Mouse (Mus musculus) heart, embryonic 12.5 days (tissue): ENCODE data around the gene Abca1. TPM values are rescaled to one million over a fixed set of nuclear protein-coding genes. Genes with fewer than 3 reads are reported as not detected.

Source experiments
- ATAC-seq: fragments of 200-750 bp; cut with Nextera tagmentation; 2 replicates; pipeline ENCODE4 v1.8.0; 2017; ENCODE audit warnings: moderate TSS enrichment, moderate library complexity; ENCODE audit not compliant: insufficient number of reproducible peaks, low FRiP score
- H3K27ac ChIP-seq: fragments of 300-500 bp; sonication (generic); 2 replicates; pipeline ENCODE4 v1.5.1; 2016; ENCODE audit warnings: mild to moderate bottlenecking, moderate library complexity; ENCODE audit not compliant: poor library complexity, severe bottlenecking
- H3K27me3 ChIP-seq: fragments of 300-500 bp; sonication (generic); replicated peaks from 2 replicates; pipeline ENCODE4 v1.6.1; 2016; ENCODE audit warnings: mild to moderate bottlenecking, moderate library complexity
- H3K36me3 ChIP-seq: fragments of 300-500 bp; sonication (generic); 2 replicates; pipeline ENCODE4 v1.6.1; 2016; ENCODE audit warnings: mild to moderate bottlenecking, moderate library complexity
- H3K4me1 ChIP-seq: fragments of 300-500 bp; sonication (generic); replicated peaks from 2 replicates; pipeline ENCODE4 v1.6.1; 2016; ENCODE audit warnings: mild to moderate bottlenecking
- H3K4me2 ChIP-seq: fragments of 300-500 bp; sonication (generic); 2 replicates; pipeline ENCODE4 v1.6.1; 2016; ENCODE audit warnings: mild to moderate bottlenecking, moderate library complexity
- H3K4me3 ChIP-seq: fragments of 300-500 bp; sonication (generic); 2 replicates; pipeline ENCODE4 v1.5.1; 2016; ENCODE audit warnings: mild to moderate bottlenecking
- H3K9ac ChIP-seq: fragments of 300-500 bp; sonication (generic); 2 replicates; pipeline ENCODE4 v1.6.1; 2016; ENCODE audit warnings: mild to moderate bottlenecking, moderate library complexity
- H3K9me3 ChIP-seq: fragments of 300-500 bp; sonication (generic); replicated peaks from 2 replicates; pipeline ENCODE4 v1.6.1; 2016; ENCODE audit warnings: mild to moderate bottlenecking, moderate library complexity
- WGBS: fragments of 180-500 bp; shearing (Covaris S2); methylation state at CpG from one replicate; pipeline ENCODE4 v1.1.7; 2016; 5-methylcytosine and 5-hydroxymethylcytosine counted together
- polyA plus RNA-seq: library from polyadenylated mRNA; unstranded; fragments of >200 nt; fragmentation: Nextera tagmentation; extraction: Ambion mirVana; gene quantifications from 2 replicates; pipeline ENCODE4 v1.2.1, GENCODE M21; 2016

Gene Abca1
- polyA plus RNA-seq, 1 experiment from 2014 or later, result 3.8 TPM

GRCm38 (mm10) chr4:53149644-53150043, 10.1 kb downstream of the Abca1 start:
- H3K4me1 ChIP-seq, result peaks cover 23% of the 10 kb centered on the region
- H3K4me3 ChIP-seq, result no peak overlapping the region
- H3K27me3 ChIP-seq, result no peaks in the 10 kb centered on the region
- H3K36me3 ChIP-seq, result no peaks in the 10 kb centered on the region
- H3K9me3 ChIP-seq, result no peaks in the 10 kb centered on the region
- ATAC-seq, result no peak
- H3K9ac ChIP-seq, result no peak overlapping the region
- no peak overlapping the region for H3K27ac ChIP-seq
- 84% methylated on average over 4 of the region's 5 CpGs for WGBS
- H3K4me2 ChIP-seq, result no peak overlapping the region

GRCm38 (mm10) chr4:53148817-53149216, 10.9 kb downstream of the Abca1 start:
- ATAC-seq, result no peak
- Histone ChIP-seq H3K4me1 (peaks cover 28% of the 10 kb centered on the region), H3K9ac (no peak overlapping the region), H3K4me2 (no peak overlapping the region), H3K36me3 (no peaks in the 10 kb centered on the region), H3K27me3 (no peaks in the 10 kb centered on the region), H3K27ac (no peak overlapping the region), H3K4me3 (no peak overlapping the region), H3K9me3 (no peaks in the 10 kb centered on the region)
- WGBS, result 77% methylated on average over 2 of the region's 2 CpGs

GRCm38 (mm10) chr4:53147454-53147853, 12.2 kb downstream of the Abca1 start:
- no peak for ATAC-seq
- WGBS, result 10% methylated on average over 2 of the region's 2 CpGs
- Histone ChIP-seq H3K4me2 (no peak overlapping the region), H3K36me3 (no peaks in the 10 kb centered on the region), H3K27me3 (no peaks in the 10 kb centered on the region), H3K4me1 (peaks cover 29% of the 10 kb centered on the region), H3K9ac (no peak overlapping the region), H3K9me3 (no peaks in the 10 kb centered on the region), H3K4me3 (no peak overlapping the region), H3K27ac (no peak overlapping the region)

GRCm38 (mm10) chr4:53147046-53147445, 12.6 kb downstream of the Abca1 start:
- Histone ChIP-seq H3K9ac (no peak overlapping the region), H3K9me3 (no peaks in the 10 kb centered on the region), H3K36me3 (no peaks in the 10 kb centered on the region), H3K27ac (no peak overlapping the region), H3K4me2 (no peak overlapping the region), H3K4me3 (no peak overlapping the region), H3K4me1 (peaks cover 29% of the 10 kb centered on the region), H3K27me3 (no peaks in the 10 kb centered on the region)
- 36% methylated on average over 4 of the region's 4 CpGs for WGBS
- ATAC-seq, result no peak

DNA sequence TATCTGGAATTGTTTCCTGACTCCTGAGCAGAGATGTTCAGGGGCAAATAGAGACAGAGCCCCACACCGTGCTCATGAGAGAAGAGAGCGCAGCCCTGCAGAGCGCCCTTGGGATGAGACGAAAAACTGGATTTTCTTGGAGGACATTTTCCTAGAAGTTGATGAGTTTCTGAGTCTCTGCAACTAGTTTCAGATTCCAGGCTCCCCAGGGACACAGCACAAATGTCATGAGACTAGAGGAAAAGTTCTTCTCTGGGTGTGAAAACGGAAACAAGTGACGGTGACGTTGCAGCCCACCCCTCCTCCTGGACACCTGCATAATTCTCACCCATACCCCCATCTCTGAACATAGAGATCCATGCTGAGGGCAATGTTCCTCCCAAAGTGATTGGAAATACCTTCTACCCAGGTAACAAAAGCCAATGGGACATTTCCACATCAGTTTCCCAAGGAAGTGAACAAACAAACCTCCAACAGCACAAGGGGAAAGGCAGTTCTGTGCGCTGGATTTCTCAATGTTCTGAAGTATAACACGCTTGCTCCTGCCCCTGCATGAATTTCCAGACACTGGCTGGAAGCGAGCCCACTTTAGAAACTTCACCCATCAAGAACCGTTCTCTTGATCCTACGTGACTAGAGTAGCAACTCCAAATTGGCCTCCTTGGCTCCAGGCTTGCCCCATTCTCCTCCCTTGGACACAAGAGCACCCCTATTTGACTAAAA, 13.3 kb downstream of the Abca1 start:
- H3K9me3 ChIP-seq, result no peaks in the 10 kb centered on the region
- H3K27ac ChIP-seq, result no peak overlapping the region
- H3K4me2 ChIP-seq, result no peak overlapping the region
- H3K36me3 ChIP-seq, result no peaks in the 10 kb centered on the region
- no peak for ATAC-seq
- no peaks in the 10 kb centered on the region for H3K27me3 ChIP-seq
- 83% methylated on average over 12 of the region's 12 CpGs for WGBS
- H3K9ac ChIP-seq, result no peak overlapping the region
- no peak overlapping the region for H3K4me3 ChIP-seq
- peaks cover 29% of the 10 kb centered on the region for H3K4me1 ChIP-seq

GRCm38 (mm10) chr4:53145434-53146168, 14.1 kb downstream of the Abca1 start:
- peaks cover 29% of the 10 kb centered on the region for H3K4me1 ChIP-seq
- no peak overlapping the region for H3K9ac ChIP-seq
- no peak for ATAC-seq
- no peak overlapping the region for H3K27ac ChIP-seq
- no peak overlapping the region for H3K4me3 ChIP-seq
- 54% methylated on average over 12 of the region's 12 CpGs for WGBS
- no peak overlapping the region for H3K4me2 ChIP-seq
- H3K36me3 ChIP-seq, result no peaks in the 10 kb centered on the region
- no peaks in the 10 kb centered on the region for H3K27me3 ChIP-seq
- H3K9me3 ChIP-seq, result no peaks in the 10 kb centered on the region

DNA sequence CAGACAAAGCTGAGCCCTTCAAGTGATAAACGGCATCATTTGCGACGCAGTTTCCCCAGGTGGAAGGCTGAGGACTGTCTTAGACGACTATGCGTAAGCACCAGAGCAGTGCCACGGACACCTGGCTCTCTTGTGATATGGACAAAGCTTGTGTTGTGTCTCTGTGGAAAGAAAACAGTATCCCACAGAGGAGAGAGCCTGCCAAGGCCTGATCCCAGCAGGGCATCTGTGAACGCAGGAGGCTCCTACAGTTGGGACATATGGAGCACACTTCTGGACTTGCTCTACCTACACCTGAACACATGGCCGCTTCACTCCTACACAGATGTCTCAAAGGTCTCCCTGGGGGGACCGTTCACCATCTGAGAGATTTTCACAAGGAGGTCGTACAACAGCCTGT, 15.1 kb downstream of the Abca1 start:
- no peak for ATAC-seq
- H3K27ac ChIP-seq, result no peak overlapping the region
- H3K9me3 ChIP-seq, result no peaks in the 10 kb centered on the region
- H3K9ac ChIP-seq, result no peak overlapping the region
- H3K36me3 ChIP-seq, result no peaks in the 10 kb centered on the region
- peaks cover 29% of the 10 kb centered on the region for H3K4me1 ChIP-seq
- no peak overlapping the region for H3K4me2 ChIP-seq
- no peak overlapping the region for H3K4me3 ChIP-seq
- H3K27me3 ChIP-seq, result no peaks in the 10 kb centered on the region
- WGBS, result 70% methylated on average over 10 of the region's 10 CpGs

DNA sequence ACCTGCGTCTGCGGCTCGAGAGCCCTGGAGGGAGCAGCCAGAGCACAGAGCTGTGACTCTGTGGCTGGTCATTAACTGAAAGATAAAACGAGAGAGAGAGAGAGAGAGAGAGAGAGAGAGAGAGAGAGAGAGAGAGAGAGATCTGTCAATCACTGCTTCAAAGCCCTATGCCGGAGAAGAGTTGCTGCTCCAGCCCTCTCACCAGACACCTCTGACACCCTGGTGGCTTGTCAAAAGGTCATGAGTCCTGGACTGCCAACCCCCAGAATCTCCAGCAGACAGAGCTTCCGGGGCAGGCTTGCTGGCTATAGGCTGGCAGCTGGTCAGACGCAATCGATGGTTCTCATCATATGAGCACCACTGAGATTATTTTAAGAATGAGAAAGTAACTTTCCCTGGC, 15.7 kb downstream of the Abca1 start:
- peaks cover 31% of the 10 kb centered on the region for H3K4me1 ChIP-seq
- H3K9ac ChIP-seq, result no peak overlapping the region
- H3K36me3 ChIP-seq, result no peaks in the 10 kb centered on the region
- H3K4me3 ChIP-seq, result no peak overlapping the region
- H3K27ac ChIP-seq, result no peak overlapping the region
- no peaks in the 10 kb centered on the region for H3K9me3 ChIP-seq
- ATAC-seq, result no peak
- 29% methylated on average over 8 of the region's 8 CpGs for WGBS
- H3K4me2 ChIP-seq, result peak overlapping the region; percentile 28
- no peaks in the 10 kb centered on the region for H3K27me3 ChIP-seq

DNA sequence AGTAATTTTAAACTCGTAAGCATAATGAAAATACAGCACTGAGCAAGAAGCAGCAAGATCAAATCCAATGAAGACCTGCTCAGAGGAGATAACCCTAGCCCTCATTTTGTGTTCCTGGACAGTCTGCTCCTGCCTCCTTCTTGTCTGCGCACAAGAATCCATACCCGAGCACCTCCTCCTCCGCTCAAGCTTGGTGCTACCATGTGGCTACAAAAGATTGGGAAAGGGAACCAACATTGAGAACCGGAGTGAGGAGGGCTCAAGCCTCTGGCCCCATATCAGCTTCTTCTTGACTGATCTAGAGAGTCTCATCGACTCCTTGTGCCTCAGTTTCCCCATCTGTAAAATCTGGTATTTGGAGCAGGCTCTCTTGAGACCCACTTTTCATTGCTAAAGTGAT, 19.0 kb downstream of the Abca1 start:
- Histone ChIP-seq H3K4me2 (no peak overlapping the region), H3K4me3 (no peak overlapping the region), H3K4me1 (peaks cover 17% of the 10 kb centered on the region; the same call in 1 of the 2 replicates), H3K9ac (no peak overlapping the region), H3K27ac (no peak overlapping the region), H3K36me3 (no peaks in the 10 kb centered on the region), H3K9me3 (no peaks in the 10 kb centered on the region), H3K27me3 (no peaks in the 10 kb centered on the region)
- ATAC-seq, result no peak
- WGBS, result 89% methylated on average over 6 of the region's 6 CpGs

DNA sequence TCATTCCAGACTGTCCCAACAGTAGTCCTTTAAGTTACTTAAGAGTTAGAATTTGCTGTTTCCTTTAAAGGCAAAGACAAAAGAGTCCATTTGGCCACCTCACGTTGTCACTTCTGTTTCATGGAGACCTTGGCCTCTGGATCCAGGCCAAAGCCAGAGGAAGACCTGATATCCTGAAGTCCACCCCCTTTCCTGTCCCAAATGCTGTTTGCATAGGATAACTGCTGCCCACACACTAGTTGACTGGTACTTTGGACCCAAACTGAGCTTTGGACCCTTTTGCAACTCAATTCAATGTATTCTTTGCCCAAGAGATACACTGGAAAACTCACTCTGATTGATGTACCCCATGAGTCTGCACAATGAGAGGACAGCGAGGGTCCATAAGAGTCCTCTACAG, 20.2 kb downstream of the Abca1 start:
- ATAC-seq, result no peak
- Histone ChIP-seq H3K4me3 (no peak overlapping the region), H3K4me1 (0 out of 2 replicates have a peak, but pooled peaks cover 16% of the 10 kb centered on the region), H3K36me3 (no peaks in the 10 kb centered on the region), H3K9me3 (no peaks in the 10 kb centered on the region), H3K27ac (no peak overlapping the region), H3K9ac (no peak overlapping the region), H3K27me3 (no peaks in the 10 kb centered on the region), H3K4me2 (no peak overlapping the region)
- WGBS, result 60% methylated on average over 2 of the region's 2 CpGs

DNA sequence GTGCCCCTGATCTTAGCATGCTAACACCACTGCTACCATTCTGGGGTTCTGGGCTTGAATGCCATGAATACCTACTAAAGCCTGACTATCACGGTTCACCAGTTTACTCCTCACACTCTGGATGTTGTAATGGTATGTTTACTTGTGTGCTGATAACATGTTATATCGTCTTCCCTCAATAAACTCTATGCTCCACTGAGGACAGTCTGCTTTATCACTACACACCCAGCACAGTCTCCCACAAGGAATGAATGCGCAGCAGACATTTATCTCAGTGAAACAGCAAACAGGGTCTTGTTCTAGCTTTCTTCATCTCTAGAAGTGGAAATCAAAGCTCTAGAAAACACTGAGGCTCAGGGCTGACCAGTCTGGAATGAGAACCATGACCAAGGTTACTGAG, 20.7 kb downstream of the Abca1 start:
- ATAC-seq, result no peak
- Histone ChIP-seq H3K27ac (no peak overlapping the region), H3K4me2 (no peak overlapping the region), H3K36me3 (no peaks in the 10 kb centered on the region), H3K9me3 (no peaks in the 10 kb centered on the region), H3K27me3 (no peaks in the 10 kb centered on the region), H3K4me3 (no peak overlapping the region), H3K4me1 (0 out of 2 replicates have a peak, but pooled peaks cover 13% of the 10 kb centered on the region), H3K9ac (no peak overlapping the region)
- WGBS, result 57% methylated on average over 3 of the region's 3 CpGs
